Mouse (Mus musculus): ENCODE data around the gene Cutal. TPM values are rescaled to one million over a fixed set of nuclear protein-coding genes. Genes with fewer than 3 reads are reported as not detected.

The Cutal gene
- total and polyA plus RNA-seq, 2 experiments from 2014 or later, result 0.72 TPM; not detected in 1

DNA sequence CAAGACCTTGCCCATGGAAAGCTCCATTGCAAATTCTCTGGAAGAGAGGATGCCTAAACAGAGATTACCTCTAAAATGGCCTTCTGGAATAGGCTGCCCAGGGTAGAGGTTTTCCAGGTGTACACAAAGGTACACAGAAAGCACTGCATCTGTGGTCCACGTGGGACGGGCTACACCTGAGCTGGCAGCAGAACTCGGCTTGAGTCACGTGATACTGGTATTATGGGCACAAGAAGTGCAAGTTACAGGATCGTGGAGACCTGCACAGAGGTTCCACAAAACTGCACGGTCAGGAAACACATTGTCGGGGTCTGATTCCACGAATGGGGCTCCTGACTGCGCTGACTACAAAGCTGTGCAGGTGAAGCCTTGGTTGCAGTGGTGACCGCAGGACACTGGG is 5.9 kb downstream of the Cutal start:
- no peak overlapping the region for H3K4me3 ChIP-seq (ENCODE audit: low read depth, low read length)
- H3K4me1 ChIP-seq (ENCODE audit: insufficient read depth, low read length), result no peaks in the 10 kb centered on the region
- ATAC-seq (ENCODE audit: low FRiP score), result no peak
- WGBS, result 91% methylated on average over 10 of the region's 10 CpGs
- H3K9ac ChIP-seq (replicated peaks; ENCODE audit: low read length, poor library complexity, severe bottlenecking), result no peak overlapping the region
- H3K4me2 ChIP-seq (ENCODE audit: low read depth, low read length, poor library complexity, severe bottlenecking), result no peak overlapping the region
- no peak overlapping the region for H3K27ac ChIP-seq (ENCODE audit: low read depth, low read length)
- H3K27me3 ChIP-seq (ENCODE audit: insufficient read depth, low read length), result no peaks in the 10 kb centered on the region
- H3K36me3 ChIP-seq (ENCODE audit: insufficient read depth, low read length), result no peaks in the 10 kb centered on the region
- H3K9me3 ChIP-seq (ENCODE audit: low read length), result no peaks in the 10 kb centered on the region
- TF ChIP-seq CTCF (IDR thresholded peaks at IDR 0.05), result no peak
- DNase-seq (ENCODE audit: low spot score), result no peak

DNA sequence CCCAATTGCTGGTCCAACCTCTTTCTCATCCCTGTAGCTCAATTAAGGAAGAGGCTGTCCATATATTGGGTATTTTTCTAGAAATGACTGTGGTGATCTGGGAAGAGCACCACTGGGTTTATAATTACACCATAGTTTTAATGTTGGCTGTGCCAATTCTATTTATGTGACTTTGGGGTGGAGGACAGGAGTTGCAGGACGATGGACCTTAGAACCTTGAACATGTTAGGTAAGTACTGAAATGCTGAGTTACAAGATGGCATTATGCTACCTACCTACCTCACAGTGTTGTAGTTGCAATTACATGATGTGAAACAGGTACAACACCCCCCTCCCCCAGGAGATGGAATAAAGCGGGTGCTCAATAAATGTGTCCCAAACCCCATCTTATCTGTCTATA is 8.6 kb downstream of the Cutal start:
- H3K9me3 ChIP-seq (ENCODE audit: low read length), result no peaks in the 10 kb centered on the region
- no peak overlapping the region for H3K27ac ChIP-seq (ENCODE audit: low read depth, low read length)
- no peak overlapping the region for H3K4me3 ChIP-seq (ENCODE audit: low read depth, low read length)
- no peaks in the 10 kb centered on the region for H3K36me3 ChIP-seq (ENCODE audit: insufficient read depth, low read length)
- no peak overlapping the region for H3K9ac ChIP-seq (replicated peaks; ENCODE audit: low read length, poor library complexity, severe bottlenecking)
- ATAC-seq (ENCODE audit: low FRiP score) (no peak), DNase-seq (ENCODE audit: low spot score) (no peak)
- no peak for TF ChIP-seq CTCF (IDR thresholded peaks at IDR 0.05)
- H3K4me2 ChIP-seq (ENCODE audit: low read depth, low read length, poor library complexity, severe bottlenecking), result no peak overlapping the region
- no peaks in the 10 kb centered on the region for H3K27me3 ChIP-seq (ENCODE audit: insufficient read depth, low read length)
- 94% methylated on average over 2 of the region's 2 CpGs for WGBS
- H3K4me1 ChIP-seq (ENCODE audit: insufficient read depth, low read length), result no peaks in the 10 kb centered on the region

DNA sequence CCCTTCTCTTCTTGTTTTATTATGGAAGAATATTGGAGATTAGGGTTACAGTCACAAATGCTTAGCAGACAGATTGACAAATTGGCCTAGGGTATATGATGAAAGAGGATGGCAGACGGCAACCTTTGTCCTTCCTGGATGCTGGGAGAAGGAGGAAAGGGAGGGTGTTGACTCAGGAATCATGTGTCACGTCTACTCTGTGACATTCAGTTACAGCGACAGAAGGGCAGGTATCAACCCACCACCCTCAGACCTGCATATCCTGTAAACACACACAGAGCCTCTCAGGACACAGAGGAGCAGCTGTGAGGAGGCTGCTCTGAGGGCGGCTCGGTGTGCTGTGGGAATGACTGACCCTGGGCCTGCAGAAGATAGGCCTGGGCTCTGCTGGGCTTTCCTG is 9.0 kb downstream of the Cutal start:
- ATAC-seq (ENCODE audit: low FRiP score) (no peak), DNase-seq (ENCODE audit: low spot score) (no peak)
- no peaks in the 10 kb centered on the region for H3K9me3 ChIP-seq (ENCODE audit: low read length)
- no peaks in the 10 kb centered on the region for H3K36me3 ChIP-seq (ENCODE audit: insufficient read depth, low read length)
- no peak for TF ChIP-seq CTCF (IDR thresholded peaks at IDR 0.05)
- H3K27ac ChIP-seq (ENCODE audit: low read depth, low read length), result no peak overlapping the region
- no peak overlapping the region for H3K4me3 ChIP-seq (ENCODE audit: low read depth, low read length)
- no peak overlapping the region for H3K9ac ChIP-seq (replicated peaks; ENCODE audit: low read length, poor library complexity, severe bottlenecking)
- WGBS, result 73% methylated on average over 5 of the region's 5 CpGs
- H3K27me3 ChIP-seq (ENCODE audit: insufficient read depth, low read length), result no peaks in the 10 kb centered on the region
- no peak overlapping the region for H3K4me2 ChIP-seq (ENCODE audit: low read depth, low read length, poor library complexity, severe bottlenecking)
- H3K4me1 ChIP-seq (ENCODE audit: insufficient read depth, low read length), result no peaks in the 10 kb centered on the region

DNA sequence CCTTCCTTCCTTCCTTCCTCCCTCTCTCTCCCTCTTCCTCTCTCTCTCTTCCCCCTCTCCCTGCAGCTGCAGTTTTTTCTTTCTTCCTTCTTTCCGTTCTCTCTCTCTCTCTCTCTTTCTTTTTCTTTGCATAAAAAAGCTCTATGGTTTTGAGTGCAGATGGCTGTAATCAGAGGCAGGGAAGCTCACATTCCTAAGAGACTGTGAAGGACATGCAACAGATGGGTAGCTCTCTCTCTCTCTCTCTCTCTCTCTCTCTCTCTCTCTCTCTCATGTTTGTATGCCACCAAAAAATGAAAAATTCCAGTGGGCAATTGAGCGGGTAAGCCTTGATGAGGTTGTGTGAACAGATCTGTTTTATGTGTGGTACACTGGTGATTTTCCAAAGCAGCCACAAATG is 10.0 kb downstream of the Cutal start:
- TF ChIP-seq CTCF (IDR thresholded peaks at IDR 0.05), result no peak
- Histone ChIP-seq H3K27ac (ENCODE audit: low read depth, low read length) (no peak overlapping the region), H3K9ac (replicated peaks; ENCODE audit: low read length, poor library complexity, severe bottlenecking) (no peak overlapping the region), H3K4me3 (ENCODE audit: low read depth, low read length) (no peak overlapping the region), H3K27me3 (ENCODE audit: insufficient read depth, low read length) (no peaks in the 10 kb centered on the region), H3K4me1 (ENCODE audit: insufficient read depth, low read length) (no peaks in the 10 kb centered on the region), H3K36me3 (ENCODE audit: insufficient read depth, low read length) (no peaks in the 10 kb centered on the region), H3K4me2 (ENCODE audit: low read depth, low read length, poor library complexity, severe bottlenecking) (no peak overlapping the region), H3K9me3 (ENCODE audit: low read length) (no peaks in the 10 kb centered on the region)
- WGBS, result 85% methylated on average over 1 of the region's 2 CpGs
- ATAC-seq (ENCODE audit: low FRiP score) (no peak), DNase-seq (ENCODE audit: low spot score) (no peak)

DNA sequence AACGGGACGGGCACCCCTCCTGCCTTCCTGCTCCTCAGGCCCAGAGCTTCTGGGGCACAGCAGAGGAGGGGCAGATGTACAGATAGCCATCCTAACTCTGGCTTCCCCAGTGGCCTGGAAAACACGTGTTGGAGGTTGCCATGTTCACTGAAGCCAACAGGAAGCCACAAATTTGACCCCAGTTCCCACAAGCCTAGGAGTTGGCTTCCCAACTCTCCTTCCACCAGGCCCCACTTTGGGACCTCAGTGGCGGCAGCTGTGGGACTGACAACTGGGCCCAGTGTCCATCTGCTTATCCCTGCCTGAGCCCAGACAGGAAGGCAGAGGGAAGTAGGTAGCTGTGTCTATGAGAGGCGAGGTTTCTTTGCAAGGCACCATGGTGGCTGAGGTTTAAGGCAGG is 19.8 kb downstream of the Cutal start:
- H3K36me3 ChIP-seq (ENCODE audit: insufficient read depth, low read length), result no peaks in the 10 kb centered on the region
- ATAC-seq (ENCODE audit: low FRiP score) (no peak), DNase-seq (ENCODE audit: low spot score) (no peak)
- H3K27me3 ChIP-seq (ENCODE audit: insufficient read depth, low read length), result no peaks in the 10 kb centered on the region
- no peak overlapping the region for H3K27ac ChIP-seq (ENCODE audit: low read depth, low read length)
- no peak overlapping the region for H3K4me2 ChIP-seq (ENCODE audit: low read depth, low read length, poor library complexity, severe bottlenecking)
- 74% methylated on average over 5 of the region's 5 CpGs for WGBS
- no peak overlapping the region for H3K9ac ChIP-seq (replicated peaks; ENCODE audit: low read length, poor library complexity, severe bottlenecking)
- no peak for TF ChIP-seq CTCF (IDR thresholded peaks at IDR 0.05)
- H3K9me3 ChIP-seq (ENCODE audit: low read length), result no peaks in the 10 kb centered on the region
- no peaks in the 10 kb centered on the region for H3K4me1 ChIP-seq (ENCODE audit: insufficient read depth, low read length)
- no peak overlapping the region for H3K4me3 ChIP-seq (ENCODE audit: low read depth, low read length)

DNA sequence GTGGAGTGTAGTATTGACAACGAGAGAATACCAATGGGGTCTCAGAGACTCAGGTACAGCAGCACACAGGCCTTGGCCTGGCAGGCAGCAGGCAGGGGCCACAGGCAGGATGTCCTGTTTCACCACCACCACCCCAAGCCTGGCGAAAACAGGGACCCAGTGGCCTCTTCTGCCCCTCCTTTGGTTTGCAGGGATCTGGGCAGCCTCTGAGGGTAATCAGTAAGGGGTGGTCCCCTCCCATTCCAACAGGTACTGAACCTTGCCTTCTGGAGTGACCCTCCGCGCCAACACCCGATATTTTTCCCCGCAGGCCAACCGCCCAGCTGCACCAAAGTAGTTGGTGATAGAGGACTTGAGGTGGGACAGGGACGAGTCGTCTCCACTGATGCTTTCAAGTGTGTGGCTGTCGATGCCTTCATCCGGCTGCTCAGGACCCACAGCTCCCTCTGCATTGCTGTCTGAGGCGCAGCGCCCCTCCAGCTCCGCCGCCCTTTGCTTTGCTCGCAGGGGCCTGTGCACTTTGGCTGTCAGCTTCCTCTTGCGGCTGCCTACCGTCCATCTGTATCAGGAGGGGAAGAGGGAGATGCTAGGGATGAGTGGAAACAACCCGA is 21.4 kb downstream of the Cutal start:
- no peak for DNase-seq (ENCODE audit: low spot score)
- H3K27me3 ChIP-seq (ENCODE audit: insufficient read depth, low read length), result no peaks in the 10 kb centered on the region
- no peak for TF ChIP-seq CTCF (IDR thresholded peaks at IDR 0.05)
- no peak for ATAC-seq (ENCODE audit: low FRiP score)
- H3K4me1 ChIP-seq (ENCODE audit: insufficient read depth, low read length), result no peaks in the 10 kb centered on the region
- no peaks in the 10 kb centered on the region for H3K36me3 ChIP-seq (ENCODE audit: insufficient read depth, low read length)
- H3K27ac ChIP-seq (ENCODE audit: low read depth, low read length), result no peak overlapping the region
- no peak overlapping the region for H3K4me3 ChIP-seq (ENCODE audit: low read depth, low read length)
- 80% methylated on average over 19 of the region's 19 CpGs for WGBS
- no peak overlapping the region for H3K4me2 ChIP-seq (ENCODE audit: low read depth, low read length, poor library complexity, severe bottlenecking)
- no peaks in the 10 kb centered on the region for H3K9me3 ChIP-seq (ENCODE audit: low read length)
- H3K9ac ChIP-seq (replicated peaks; ENCODE audit: low read length, poor library complexity, severe bottlenecking), result no peak overlapping the region
